Mouse (Mus musculus) granulocyte monocyte progenitor cell, adult 5-6 weeks (primary cell): ENCODE data around the gene Aanat. TPM values are rescaled to one million over a fixed set of nuclear protein-coding genes. Genes with fewer than 3 reads are reported as not detected.
A peak's percentile ranks its signal among the peaks of the same experiment; 100 is the strongest.

Experiments used
- ATAC-seq: replicated peaks from 2 replicates; pipeline ENCODE4 v1.8.0; 2016; ENCODE audit warnings: mild to moderate bottlenecking, moderate TSS enrichment, inconsistent platforms; ENCODE audit not compliant: poor library complexity, severe bottlenecking
- total RNA-seq, 2 experiments: library from RNA; stranded (forward) in 1 of 2; stranded (reverse) in 1 of 2; fragments of 200-712, 200-1000 nt in 1 of 2; fragments of >200 nt in 1 of 2; fragmentation: Nextera tagmentation in 1 of 2; gene quantifications; 2 replicates each; pipeline ENCODE4 v1.2.3; 2014 to 2017

Gene Aanat
- total RNA-seq, 2 experiments from 2014 or later: not detected

DNA sequence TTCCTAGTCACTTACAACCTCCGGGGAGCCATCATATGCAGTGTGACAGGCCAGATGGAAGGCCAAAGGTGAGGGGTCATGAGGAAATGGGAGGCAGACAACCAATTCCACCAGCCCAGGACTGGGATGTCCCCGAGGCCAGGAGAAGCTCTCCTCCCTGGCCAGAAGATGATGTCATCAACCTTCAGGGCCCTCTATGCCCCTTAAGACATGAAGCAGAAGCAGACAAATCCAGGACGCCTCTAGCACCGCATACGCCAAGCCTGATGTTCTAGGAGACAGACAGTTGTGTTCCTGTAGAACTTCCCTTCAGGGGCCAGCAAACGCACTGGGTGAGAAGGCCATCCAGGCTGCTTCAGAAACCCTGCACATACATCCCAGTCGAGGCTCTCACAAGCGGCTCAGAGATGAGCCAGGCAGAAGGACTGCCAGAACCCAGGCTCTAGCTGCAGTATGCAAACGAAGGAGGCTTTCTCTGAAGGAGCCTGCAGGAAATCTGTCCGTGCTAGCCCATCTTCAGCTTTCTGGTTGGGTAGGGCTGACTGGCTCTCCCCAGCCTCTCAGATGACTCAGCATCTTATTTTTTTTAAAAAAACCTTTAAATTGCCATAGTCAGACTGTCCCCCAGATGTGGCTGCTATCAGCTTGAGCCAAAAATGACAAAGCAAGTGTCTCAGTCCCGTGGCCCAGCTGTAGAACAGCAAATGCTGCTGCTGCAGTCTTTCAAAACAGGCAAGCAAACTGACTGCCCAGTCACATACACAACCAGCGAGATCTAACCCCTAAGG lies 13.3 kb upstream of the Aanat start:
- ATAC-seq: no peak

DNA sequence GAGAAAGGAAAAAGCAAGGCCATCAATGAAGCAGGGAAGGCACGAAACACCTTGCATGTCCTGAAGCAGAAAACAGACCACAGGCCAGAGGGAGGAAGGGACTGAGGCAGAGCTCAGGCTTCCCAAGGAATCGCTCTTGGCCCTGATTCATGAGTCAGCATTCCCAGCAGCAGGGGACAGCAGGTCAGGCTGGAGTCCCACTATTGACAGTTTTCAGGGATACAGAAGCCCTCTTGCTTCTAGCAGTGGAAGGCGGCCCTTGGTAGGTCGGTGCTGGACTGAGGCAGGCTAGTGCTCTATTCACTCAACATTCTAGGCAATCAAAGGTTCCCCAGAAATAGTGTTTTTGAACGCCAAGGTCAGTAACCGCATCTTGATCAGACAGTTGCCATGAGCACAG lies 11.7 kb upstream of the Aanat start:
- ATAC-seq: no peak

DNA sequence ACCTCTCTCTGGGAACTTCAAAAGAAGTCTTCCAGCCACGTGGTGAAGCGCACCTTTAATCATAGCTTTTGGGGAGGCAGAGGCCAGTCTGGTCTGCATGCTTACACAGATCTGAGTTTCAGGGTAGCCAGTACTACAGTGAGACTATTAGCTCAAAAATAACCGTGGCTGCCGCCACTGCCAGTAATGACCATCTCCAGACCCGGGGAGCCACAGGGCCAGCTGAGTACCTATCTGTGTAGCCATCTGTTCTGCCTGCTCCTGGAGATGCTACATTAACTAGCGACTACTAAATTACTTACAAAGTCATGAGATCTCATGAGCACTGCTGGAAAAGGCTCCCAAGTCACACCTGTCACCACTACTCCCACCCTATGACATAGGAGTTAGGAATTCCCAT lies 11.2 kb upstream of the Aanat start:
- no peak for ATAC-seq

DNA sequence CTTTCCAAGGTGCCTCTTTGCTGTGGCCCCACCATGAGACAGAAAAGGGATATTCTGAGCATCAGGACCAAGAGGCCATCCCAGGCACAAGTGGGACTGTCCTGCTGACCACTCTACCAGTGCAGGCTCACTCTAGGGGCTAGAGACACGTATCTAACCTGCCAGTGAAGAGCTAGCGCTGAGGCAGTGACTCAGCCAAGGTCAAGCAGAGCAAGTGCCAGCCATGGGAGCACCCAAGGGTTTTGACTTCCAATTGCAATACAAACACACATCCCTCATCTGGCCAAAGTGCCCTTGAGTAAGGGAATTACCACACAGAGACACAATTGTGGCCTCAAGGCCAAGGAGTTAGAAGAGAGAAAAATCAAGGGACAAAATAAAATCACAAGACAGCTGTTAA lies 10.8 kb upstream of the Aanat start:
- no peak for ATAC-seq

DNA sequence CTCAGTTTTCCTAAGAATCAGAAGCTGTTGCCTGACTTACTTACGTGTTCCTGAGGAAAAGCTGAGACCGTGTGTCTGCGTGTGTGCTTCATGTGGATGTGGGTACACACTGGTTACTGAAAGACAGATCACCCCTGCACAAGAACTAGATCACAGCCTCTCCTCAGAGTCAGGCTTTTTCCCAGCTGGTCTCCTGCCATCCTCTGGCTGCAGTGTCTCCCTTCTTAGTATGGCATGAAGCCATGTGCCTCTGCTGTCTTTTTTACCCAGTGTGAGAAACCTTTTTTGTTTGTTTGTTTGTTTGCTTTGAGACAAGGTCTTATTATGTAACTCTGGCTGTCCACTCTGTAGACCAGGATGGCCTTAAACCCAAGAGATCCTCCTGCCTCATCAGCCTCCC lies 7.0 kb upstream of the Aanat start:
- ATAC-seq: no peak

DNA sequence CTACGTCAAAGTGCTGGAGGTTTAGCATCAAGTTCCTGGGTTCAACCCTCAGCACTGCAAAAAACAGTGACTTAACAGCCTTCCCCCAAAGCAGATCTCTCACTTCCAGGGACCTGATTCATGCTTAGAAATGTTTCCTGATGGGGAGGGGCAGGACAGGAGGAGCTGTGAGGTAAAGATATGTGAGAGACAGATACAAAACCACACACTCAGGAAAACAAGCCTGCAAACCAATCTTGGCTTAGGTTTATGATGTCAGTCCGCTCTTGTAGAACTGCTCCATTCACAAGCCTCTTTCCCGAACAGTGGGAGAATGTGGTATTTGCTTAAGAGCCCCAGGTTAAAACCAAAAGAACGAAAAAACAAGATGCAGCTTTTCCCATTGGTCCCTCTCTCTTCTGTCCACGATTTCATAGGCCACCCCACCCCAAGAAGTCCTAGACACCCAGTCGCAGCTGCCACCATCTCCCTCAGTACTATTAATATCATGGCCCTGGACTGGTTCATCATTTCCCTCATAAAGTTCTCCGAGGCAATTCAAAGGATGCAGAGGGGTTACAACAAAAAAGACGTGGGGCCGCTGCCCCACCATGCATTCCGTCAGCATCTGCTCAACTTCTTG lies 6.1 kb upstream of the Aanat start:
- no peak for ATAC-seq

DNA sequence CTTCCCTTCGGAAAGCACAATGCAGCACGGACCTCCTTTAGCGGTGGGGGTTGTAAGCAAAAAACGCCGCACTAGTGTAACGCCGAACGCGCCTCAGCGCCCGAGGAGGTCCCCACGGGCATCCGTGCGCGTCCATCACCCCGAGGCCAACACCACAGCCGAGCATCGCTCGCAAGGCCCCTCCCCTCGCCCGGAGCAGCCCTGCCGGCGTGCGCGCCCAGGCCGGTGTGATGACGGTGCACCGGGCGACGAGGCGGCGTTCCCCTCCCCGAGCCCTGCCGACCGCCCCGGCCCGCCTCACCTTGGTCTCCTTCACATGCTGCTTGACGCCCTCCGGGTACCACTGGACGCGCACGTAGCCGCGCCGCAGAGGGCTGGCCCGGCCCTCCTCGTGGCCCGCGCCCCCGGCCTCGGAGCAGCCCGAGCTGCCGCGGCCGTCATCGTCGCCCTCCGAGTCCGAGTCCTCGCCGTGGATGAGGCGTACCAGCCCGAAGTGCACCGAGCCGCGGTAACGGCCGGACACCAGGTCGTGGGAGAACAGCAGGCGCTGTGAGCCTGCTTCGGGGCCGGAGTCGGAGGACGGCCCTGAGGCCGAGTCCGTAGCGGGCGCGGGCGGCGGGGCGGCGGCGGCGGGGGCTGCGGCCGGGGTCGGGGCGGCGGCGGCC lies 5.4 kb upstream of the Aanat start:
- peak; percentile 59 for ATAC-seq

DNA sequence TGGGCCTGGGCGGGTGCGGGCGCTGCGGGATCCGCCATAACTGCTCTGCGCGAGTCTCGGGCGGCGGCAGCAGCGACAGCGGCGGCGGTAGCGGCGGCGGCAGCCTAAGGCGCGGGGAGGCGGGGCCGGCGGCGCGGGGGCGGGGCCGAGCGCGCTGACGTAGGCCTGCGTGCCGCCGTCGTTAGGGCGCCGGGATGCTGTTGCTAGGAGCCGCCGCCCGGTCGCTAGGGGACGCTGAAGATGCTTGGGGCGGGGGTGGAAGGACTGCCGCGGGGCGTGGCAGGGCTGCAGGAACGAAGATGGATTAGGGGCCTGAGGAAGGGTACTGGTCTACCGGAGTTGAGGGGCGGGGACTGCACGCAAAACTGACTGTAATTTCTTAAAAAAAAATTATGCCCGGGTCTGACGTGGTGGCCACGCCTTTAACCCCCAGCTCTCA lies 4.8 kb upstream of the Aanat start, which contains the start of gene Ube2o:
Ube2o (minus strand) TSS at position 72 of the 439 bp plus-strand sequence.
- ATAC-seq: peak; percentile 97

DNA sequence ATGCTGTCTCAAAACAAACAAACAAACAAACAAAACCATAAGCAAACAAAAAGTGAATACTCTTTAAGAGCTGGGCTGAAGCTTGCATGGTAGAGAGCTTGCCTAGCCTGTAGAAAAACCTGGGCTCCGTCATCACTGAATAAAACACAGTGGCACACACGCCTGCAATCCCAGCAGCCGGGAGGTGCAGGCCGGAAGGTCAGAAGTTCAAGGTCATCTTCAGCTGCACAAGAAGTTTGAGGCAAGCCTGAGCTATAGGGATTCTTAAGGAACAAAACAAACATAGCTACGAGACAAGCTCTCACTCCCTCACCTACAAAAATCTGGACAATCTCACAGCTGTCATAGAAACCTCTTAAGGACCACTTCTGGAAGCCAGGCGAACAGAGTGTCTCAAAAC lies 550 bp upstream of the Aanat start:
- no peak for ATAC-seq

DNA sequence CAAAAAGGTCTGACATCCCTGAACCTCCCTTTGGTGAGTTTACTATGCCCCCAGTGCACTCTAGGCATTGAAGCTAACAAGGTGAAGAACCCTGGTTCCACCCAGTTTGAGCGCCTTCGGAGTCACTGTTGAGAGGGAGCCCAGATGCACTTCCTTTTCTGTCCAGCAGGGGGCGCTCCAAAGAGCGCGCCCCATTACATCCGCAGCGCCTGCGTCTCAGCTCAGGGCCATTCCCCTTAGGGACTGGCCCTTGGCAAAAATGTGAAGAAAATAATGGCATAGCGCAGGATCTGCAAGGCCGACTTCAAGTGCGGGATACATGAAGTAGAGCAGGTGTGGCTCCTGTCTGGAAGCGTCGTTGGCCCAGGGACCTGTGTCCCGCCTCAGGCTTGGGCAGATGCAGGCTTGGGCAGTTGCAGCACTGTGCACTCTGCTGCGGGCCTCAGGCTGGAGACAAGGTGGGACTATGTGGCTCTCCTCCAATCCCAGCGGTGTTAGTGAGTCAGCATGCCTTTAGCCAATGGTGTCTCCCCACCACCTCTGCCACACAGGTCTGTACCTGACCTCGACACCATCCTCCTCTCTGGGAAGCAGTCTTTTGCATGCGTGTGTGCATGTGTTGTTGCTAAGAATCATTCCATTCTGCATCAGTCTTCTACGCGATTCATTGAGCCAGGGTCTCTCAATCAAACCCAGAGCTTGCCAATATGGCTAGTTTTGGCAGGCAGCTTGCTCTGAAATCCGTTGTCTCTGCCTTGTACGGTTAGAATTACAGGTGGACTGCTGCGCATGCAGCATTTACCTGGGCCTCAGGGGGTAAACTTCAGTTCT lies 784 bp downstream of the Aanat start:
- ATAC-seq: peak; percentile 89

DNA sequence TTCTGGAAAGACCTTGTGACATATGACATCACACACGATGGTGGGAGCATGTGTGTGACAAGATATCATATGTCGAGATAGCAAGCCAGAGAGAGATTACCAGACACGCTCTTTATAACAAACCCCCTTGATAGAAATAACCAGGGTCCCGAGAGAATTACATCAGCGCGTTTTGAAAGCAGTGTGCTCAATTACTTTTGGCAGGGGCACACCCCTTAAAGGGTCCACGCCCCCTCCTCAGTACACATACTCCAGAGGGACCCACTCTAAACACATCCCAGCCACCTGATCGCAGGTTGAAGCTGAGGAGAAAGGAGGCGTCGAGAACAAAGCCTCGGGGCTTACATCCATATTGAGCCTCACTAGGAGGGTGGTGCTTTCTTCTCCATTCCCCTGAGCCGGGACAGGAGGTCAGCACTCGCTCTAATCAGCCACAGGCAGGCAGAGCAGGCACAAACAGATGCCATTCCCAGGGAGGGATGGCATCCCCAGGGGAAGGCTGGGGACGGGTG lies 2.8 kb downstream of the Aanat start:
- ATAC-seq: no peak

DNA sequence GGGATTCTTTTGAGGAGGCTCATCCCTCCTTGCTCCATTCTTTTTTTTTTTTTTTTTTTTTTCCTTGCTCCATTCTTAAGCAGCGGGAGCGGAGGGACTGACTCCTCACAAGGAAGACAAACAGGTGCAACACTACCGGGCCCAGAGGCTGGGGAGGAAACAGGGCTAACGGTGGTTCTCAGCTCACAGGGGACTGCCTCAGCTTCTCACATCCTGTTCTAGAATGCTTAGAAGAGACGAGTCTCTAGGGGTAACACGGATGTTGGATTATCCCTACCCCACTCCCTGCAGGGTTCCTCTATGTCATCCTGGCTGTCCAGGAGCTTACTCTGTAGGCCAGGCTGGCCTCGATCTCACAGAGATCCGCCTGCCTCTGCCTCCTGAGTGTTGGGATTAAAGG lies 3.3 kb downstream of the Aanat start:
- no peak for ATAC-seq

DNA sequence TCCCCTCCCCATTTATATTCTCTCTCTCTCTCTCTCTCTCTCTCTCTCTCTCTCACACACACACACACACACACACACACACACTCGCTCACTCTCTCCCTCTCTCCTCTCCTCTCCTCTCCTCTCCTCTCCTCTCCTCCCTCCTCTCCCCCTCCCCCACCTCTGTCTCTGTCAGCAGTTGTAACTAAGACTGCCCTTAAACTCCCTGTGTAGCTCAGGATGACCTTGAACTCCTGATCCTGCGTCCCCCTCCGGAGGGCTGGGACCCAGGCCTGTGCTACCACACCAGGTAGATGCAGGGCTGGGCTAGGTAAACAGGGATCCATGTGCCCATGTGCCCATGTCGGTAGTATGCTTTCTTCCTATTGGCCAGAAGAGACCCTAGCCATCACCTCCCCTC lies 5.4 kb downstream of the Aanat start:
- no peak for ATAC-seq

DNA sequence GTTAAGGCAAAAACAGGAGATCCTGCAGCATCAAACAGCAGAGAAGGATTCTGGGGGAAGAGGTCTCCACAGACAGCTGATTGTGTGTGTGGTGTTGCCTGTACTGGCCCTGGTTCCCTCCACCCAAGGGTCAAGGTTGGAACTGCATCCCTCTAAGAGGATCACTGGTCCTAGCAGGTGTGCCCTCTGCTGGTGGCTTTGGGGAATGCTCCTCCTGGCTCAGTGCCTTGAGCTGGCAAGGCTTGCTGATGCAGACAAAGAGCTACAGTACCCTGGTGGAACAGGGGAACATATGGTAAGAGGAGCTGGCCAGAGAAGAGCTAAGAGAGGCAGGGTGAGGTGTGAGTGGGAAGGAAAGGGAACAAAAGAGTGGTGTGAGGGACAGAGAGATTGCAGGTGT lies 6.2 kb downstream of the Aanat start:
- ATAC-seq: peak; percentile 97

DNA sequence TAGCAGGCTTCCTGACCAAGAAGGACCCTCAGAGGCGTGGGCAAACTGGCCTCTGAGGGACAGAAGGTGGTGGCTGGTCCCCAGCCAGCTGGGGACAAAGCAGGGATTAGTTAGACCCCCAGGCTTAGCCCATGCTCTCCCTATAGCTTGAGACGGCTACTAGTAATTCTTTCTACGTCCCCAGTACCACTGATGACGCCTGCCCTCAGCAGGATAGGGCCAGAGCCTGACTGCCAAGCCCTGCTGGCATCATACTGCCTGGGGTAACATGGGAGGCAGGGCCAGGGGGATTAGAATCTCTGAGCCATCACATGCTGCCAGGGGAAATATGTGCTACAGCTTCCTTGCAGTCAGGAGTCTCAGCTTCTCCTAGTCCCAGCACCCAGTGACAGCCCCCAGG lies 7.1 kb downstream of the Aanat start:
- ATAC-seq: no peak

DNA sequence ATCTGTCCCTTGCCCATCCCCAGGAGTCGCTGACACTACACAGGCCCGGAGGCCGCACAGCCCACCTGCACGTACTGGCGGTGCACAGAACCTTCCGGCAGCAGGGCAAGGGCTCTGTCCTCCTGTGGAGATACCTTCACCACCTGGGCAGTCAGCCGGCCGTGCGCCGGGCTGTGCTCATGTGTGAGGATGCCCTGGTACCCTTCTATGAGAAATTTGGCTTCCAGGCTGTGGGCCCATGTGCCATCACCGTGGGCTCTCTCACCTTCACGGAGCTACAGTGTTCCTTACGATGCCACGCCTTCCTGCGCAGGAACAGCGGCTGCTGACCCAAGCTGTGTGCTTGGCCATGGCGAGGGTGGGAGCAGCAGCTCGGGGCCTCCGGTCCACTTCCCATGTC lies 10.5 kb downstream of the Aanat start:
- ATAC-seq: no peak

DNA sequence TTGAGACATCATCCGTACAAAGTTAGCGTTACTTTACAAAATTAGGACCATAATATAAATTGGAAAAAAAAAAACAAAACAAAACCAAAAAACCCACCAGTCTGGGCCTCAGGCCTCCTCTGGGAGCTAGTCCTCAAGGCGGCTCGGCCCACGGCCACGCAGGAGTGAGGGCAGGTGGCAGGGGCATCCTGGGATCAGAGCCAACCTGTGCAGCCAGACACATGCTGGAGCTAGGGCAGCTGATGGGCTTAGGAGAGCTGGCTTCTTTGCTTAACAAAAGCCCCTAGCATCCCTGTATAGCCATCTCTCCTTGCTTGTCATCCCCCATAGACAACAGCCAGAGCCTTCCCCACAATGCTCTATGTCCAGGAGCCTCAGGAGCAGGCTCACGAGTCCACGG lies 12.0 kb downstream of the Aanat start:
- ATAC-seq: no peak

DNA sequence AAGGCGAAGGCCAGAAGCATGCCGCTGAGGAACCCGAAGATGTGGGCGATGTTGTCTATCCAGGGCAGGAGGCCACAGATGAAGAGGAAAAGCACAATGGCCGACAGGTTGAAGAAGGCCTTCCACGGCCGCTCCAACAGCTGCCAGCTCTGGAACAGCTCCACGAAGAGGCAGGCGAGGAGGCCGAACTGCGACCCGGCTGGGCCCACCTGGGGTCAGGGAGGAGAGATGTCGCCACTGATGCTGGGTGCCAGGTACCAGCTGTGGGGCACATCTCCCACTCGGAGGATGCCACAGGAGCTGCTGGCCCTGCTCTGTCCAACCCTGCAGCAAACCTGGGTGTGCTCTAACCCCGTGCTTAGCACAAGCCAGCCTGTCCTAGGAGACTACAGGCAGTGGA lies 13.0 kb downstream of the Aanat start:
- no peak for ATAC-seq

DNA sequence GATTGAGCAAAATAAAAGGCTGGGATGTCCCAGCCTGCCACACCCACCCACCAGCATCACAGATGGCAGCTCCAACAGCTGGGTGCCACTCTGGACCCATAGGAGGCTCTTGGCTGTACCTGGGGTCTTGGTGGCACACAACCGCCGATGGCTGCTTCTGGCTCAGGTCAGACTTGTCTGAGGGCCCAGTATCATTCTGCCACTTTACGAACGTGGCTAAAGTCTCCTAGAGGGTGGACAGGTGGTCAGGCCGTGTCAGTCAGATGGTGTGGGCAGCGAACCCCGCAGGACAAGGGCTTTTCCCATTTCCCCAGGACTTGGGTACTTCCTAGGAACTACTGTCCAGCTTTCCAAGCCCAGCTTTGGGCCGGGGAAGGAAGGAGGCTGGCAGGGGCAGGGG lies 14.9 kb downstream of the Aanat start:
- no peak for ATAC-seq

DNA sequence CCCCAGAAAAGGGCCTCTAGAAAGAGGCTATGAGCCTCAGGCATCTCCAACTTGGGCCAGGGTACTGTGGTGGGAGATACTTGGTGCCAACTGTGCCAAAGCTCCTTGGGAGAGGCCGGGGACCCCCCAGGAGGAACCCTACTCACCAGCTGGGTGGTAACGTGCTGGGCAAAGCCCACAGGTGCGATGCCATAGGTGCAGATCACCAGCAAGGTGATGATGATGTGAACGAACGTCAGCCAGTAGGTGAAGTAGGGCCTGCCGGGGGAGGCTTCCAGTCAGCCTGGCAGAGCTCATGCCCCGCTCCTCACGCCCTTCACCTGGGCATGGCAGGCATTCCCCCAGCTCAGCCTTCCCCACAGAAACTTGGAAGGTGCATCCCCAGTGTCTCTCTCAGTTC lies 15.8 kb downstream of the Aanat start:
- no peak for ATAC-seq
